Mouse (Mus musculus) neural tube, embryonic 11.5 days (tissue): ENCODE measurements around the gene Napsa. TPM values are rescaled to one million over a fixed set of nuclear protein-coding genes. Genes with fewer than 3 reads are reported as not detected.

Experiments used
- ATAC-seq: fragments of 200-750 bp; cut with Nextera tagmentation; 2 replicates; pipeline ENCODE4 v1.8.0; 2017; ENCODE audit warnings: moderate number of reproducible peaks, mild to moderate bottlenecking, moderate TSS enrichment, moderate library complexity; ENCODE audit not compliant: insufficient read depth, low FRiP score, low TSS enrichment
- DNase-seq: peaks from one replicate; pipeline ENCODE4 v3.0.0-alpha.2; 2015; ENCODE audit warnings: low spot score
- H3K27ac ChIP-seq: fragments of 300-500 bp; sonication (generic); 2 replicates; pipeline ENCODE4 v1.5.1; 2014; ENCODE audit warnings: low read depth, mild to moderate bottlenecking, low read length
- H3K27me3 ChIP-seq: fragments of 300-500 bp; sonication (generic); 2 replicates; pipeline ENCODE4 v1.6.1; 2014; ENCODE audit warnings: mild to moderate bottlenecking, low read length, mixed read lengths; ENCODE audit not compliant: control insufficient read depth, insufficient read depth
- H3K36me3 ChIP-seq: fragments of 300-500 bp; sonication (generic); 2 replicates; pipeline ENCODE4 v1.6.1; 2014; ENCODE audit warnings: mild to moderate bottlenecking, low read length, moderate library complexity, mixed read lengths; ENCODE audit not compliant: control insufficient read depth, insufficient read depth
- H3K4me1 ChIP-seq: fragments of 300-500 bp; sonication (generic); 2 replicates; pipeline ENCODE4 v1.6.1; 2014; ENCODE audit warnings: low read length, mixed read lengths; ENCODE audit not compliant: control insufficient read depth, insufficient read depth
- H3K4me2 ChIP-seq: fragments of 300-500 bp; sonication (generic); 2 replicates; pipeline ENCODE4 v1.6.1; 2014; ENCODE audit warnings: low read depth, mild to moderate bottlenecking, moderate library complexity
- H3K4me3 ChIP-seq: fragments of 300-500 bp; sonication (generic); 2 replicates; pipeline ENCODE4 v1.5.1; 2014; ENCODE audit warnings: low read depth, low read length
- H3K9ac ChIP-seq: fragments of 300-500 bp; sonication (generic); 2 replicates; pipeline ENCODE4 v1.6.1; 2014; ENCODE audit warnings: mild to moderate bottlenecking, low read length
- H3K9me3 ChIP-seq: fragments of 300-500 bp; sonication (generic); 2 replicates; pipeline ENCODE4 v1.6.1; 2016; ENCODE audit warnings: low read length; ENCODE audit not compliant: control insufficient read depth
- WGBS: fragments of 180-500 bp; shearing (Covaris S2); extraction: QIAGEN DNeasy Blood & Tissue Kit; methylation state at CpG from one replicate; pipeline ENCODE4 v1.1.7; 2014; 5-methylcytosine and 5-hydroxymethylcytosine counted together
- polyA plus RNA-seq: library from polyadenylated mRNA; unstranded; fragments of >200 nt; fragmentation: Nextera tagmentation; extraction: Ambion mirVana; gene quantifications from 2 replicates; pipeline ENCODE4 v1.2.1, GENCODE M21; 2014

The Napsa gene
- polyA plus RNA-seq, 1 experiment from 2014 or later, result 0.42 TPM

GRCm38 (mm10) chr7:44576333-44576844, 4.2 kb downstream of the Napsa start:
- peaks cover 3% of the 10 kb centered on the region; the same call in 1 of the 2 replicates for H3K9me3 ChIP-seq
- DNase-seq (no peak), ATAC-seq (no peak)
- no peaks in the 10 kb centered on the region for H3K27me3 ChIP-seq
- no peak overlapping the region for H3K9ac ChIP-seq
- H3K36me3 ChIP-seq, result no peaks in the 10 kb centered on the region
- no peak overlapping the region for H3K27ac ChIP-seq
- 39% methylated on average over 5 of the region's 5 CpGs for WGBS
- H3K4me1 ChIP-seq, result no peaks in the 10 kb centered on the region
- H3K4me3 ChIP-seq, result no peak overlapping the region
- no peak overlapping the region for H3K4me2 ChIP-seq

GRCm38 (mm10) chr7:44581637-44582036, 9.5 kb downstream of the Napsa start:
- ATAC-seq (no peak), DNase-seq (no peak)
- Histone ChIP-seq H3K36me3 (no peaks in the 10 kb centered on the region), H3K27ac (no peak overlapping the region), H3K4me3 (no peak overlapping the region), H3K27me3 (peaks cover 4% of the 10 kb centered on the region; the same call in 1 of the 2 replicates), H3K4me1 (no peaks in the 10 kb centered on the region), H3K9me3 (peaks cover 3% of the 10 kb centered on the region; the same call in 1 of the 2 replicates), H3K9ac (no peak overlapping the region), H3K4me2 (no peak overlapping the region)
- 79% methylated on average over 6 of the region's 6 CpGs for WGBS

DNA sequence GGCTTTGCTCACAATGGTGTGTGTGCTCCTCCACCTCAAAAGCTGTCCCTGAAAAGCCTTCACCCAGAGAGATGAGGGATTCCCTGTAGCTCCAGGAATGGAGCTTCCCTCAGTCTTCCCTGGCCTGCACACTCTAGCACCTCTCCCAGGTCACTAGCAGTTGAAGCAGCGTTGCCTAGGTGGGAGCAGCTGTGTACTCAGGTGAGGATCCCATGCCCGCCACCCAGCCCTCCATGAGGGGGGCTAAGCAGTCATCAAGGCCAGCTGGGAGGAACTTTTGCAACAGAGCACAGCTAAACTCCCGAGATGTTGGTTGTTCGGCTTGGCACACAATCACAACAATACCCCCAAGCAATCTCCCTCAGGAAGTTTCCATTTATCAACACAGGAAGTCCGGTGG, 10.5 kb downstream of the Napsa start:
- peaks cover 12% of the 10 kb centered on the region for H3K27me3 ChIP-seq
- H3K9ac ChIP-seq, result no peak overlapping the region
- no peak overlapping the region for H3K4me2 ChIP-seq
- no peak overlapping the region for H3K4me3 ChIP-seq
- DNase-seq (no peak), ATAC-seq (no peak)
- no peaks in the 10 kb centered on the region for H3K4me1 ChIP-seq
- H3K27ac ChIP-seq, result no peak overlapping the region
- WGBS, result 75% methylated on average over 5 of the region's 5 CpGs
- no peaks in the 10 kb centered on the region for H3K36me3 ChIP-seq
- H3K9me3 ChIP-seq, result peaks cover 3% of the 10 kb centered on the region; the same call in 1 of the 2 replicates

DNA sequence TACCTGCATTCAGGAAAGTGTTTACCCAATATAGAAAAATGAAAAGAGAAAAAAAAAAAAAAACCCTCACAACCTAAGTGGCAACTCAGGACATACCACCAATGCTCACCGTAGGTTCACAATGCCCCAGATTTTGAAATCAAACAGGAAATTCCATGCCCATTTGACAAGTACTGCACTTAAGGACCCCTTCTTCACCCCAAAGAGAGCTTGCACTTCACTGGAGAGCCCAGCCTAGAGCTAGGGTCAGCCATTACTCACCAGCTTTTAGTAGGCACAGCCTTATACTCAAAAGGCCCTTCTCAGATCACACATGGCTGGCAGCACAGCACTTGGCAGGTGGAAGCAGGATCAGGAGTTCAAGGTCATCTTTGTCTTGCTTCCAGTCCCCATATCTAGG, 11.0 kb downstream of the Napsa start:
- Histone ChIP-seq H3K27me3 (peaks cover 16% of the 10 kb centered on the region), H3K4me1 (no peaks in the 10 kb centered on the region), H3K9me3 (peaks cover 3% of the 10 kb centered on the region; the same call in 1 of the 2 replicates), H3K4me3 (no peak overlapping the region), H3K36me3 (no peaks in the 10 kb centered on the region), H3K9ac (no peak overlapping the region), H3K27ac (no peak overlapping the region), H3K4me2 (no peak overlapping the region)
- ATAC-seq (no peak), DNase-seq (no peak)
- WGBS, result 85% methylated on average over 1 of the region's 1 CpGs

- WGBS, result 79% methylated on average over 4 of the region's 4 CpGs
- Histone ChIP-seq H3K9ac (no peak overlapping the region), H3K4me3 (no peak overlapping the region), H3K4me2 (no peak overlapping the region), H3K27ac (no peak overlapping the region), H3K4me1 (peaks cover 2% of the 10 kb centered on the region; the same call in 1 of the 2 replicates), H3K27me3 (peaks cover 20% of the 10 kb centered on the region), H3K9me3 (no peaks in the 10 kb centered on the region), H3K36me3 (no peaks in the 10 kb centered on the region)
- ATAC-seq, result no peak
- no peak for DNase-seq
Measured at GRCm38 (mm10) chr7:44584265-44584804, 12.2 kb downstream of the Napsa start.

DNA sequence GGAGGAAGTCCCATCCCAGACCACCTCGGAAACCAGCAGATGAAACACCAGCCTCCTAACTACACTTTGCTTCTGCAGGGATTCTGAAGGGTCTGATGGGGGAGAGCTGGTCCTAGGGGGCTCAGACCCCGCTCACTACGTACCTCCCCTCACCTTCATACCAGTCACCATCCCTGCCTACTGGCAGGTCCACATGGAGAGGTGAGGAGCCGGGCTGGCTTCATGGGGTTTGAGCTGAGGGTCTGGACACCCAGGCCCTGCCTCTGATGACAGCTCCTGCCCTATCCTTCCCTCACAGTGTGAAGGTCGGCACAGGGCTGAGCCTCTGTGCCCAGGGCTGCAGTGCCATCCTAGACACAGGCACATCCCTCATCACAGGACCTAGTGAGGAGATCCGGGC, 12.7 kb downstream of the Napsa start:
- ATAC-seq, result no peak
- H3K27ac ChIP-seq, result no peak overlapping the region
- H3K27me3 ChIP-seq, result peaks cover 24% of the 10 kb centered on the region
- no peak overlapping the region for H3K4me2 ChIP-seq
- DNase-seq, result no peak
- no peaks in the 10 kb centered on the region for H3K36me3 ChIP-seq
- H3K9me3 ChIP-seq, result no peaks in the 10 kb centered on the region
- H3K4me1 ChIP-seq, result peaks cover 4% of the 10 kb centered on the region
- no peak overlapping the region for H3K4me3 ChIP-seq
- 84% methylated on average over 6 of the region's 6 CpGs for WGBS
- no peak overlapping the region for H3K9ac ChIP-seq

DNA sequence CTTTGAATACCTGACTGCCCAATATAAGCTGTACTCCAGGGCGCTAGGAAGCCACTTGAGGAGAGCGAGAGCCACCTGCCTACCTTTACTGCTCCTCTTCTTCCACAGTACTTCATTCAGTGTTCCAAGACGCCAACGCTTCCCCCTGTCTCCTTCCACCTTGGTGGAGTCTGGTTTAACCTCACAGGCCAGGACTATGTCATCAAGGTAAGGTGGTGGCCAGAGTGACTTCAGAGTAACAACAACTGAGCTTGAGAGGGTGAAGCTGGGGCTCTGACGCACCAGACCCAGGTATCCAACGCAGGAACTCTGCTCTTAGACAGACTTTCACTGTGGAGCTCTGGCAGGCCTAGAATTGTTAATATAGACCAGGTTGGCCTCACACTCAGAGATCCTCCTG, 13.4 kb downstream of the Napsa start:
- ATAC-seq (no peak), DNase-seq (no peak)
- peaks cover 9% of the 10 kb centered on the region for H3K4me1 ChIP-seq
- no peak overlapping the region for H3K9ac ChIP-seq
- peaks cover 24% of the 10 kb centered on the region for H3K27me3 ChIP-seq
- no peak overlapping the region for H3K4me3 ChIP-seq
- no peak overlapping the region for H3K4me2 ChIP-seq
- H3K9me3 ChIP-seq, result no peaks in the 10 kb centered on the region
- 87% methylated on average over 6 of the region's 6 CpGs for WGBS
- H3K36me3 ChIP-seq, result no peaks in the 10 kb centered on the region
- H3K27ac ChIP-seq, result no peak overlapping the region

- no peak overlapping the region for H3K27ac ChIP-seq
- peaks cover 27% of the 10 kb centered on the region for H3K27me3 ChIP-seq
- WGBS, result 16% methylated on average over 19 of the region's 19 CpGs
- peak overlapping the region; percentile 31 for H3K4me3 ChIP-seq
- peaks cover 10% of the 10 kb centered on the region for H3K4me1 ChIP-seq
- ATAC-seq (no peak), DNase-seq (peak; percentile 58)
- no peaks in the 10 kb centered on the region for H3K9me3 ChIP-seq
- H3K9ac ChIP-seq, result no peak overlapping the region
- no peaks in the 10 kb centered on the region for H3K36me3 ChIP-seq
- H3K4me2 ChIP-seq, result peak overlapping the region; percentile 70
Measured at GRCm38 (mm10) chr7:44586518-44586917, 14.3 kb downstream of the Napsa start.

- 0% methylated on average over 18 of the region's 18 CpGs for WGBS
- H3K4me1 ChIP-seq, result peaks cover 14% of the 10 kb centered on the region
- no peaks in the 10 kb centered on the region for H3K9me3 ChIP-seq
- H3K4me2 ChIP-seq, result peak overlapping the region; percentile 70
- H3K9ac ChIP-seq, result no peak overlapping the region
- peak overlapping the region; percentile 31 for H3K4me3 ChIP-seq
- H3K36me3 ChIP-seq, result no peaks in the 10 kb centered on the region
- DNase-seq (peak; percentile 80), ATAC-seq (no peak)
- no peak overlapping the region for H3K27ac ChIP-seq
- peaks cover 31% of the 10 kb centered on the region for H3K27me3 ChIP-seq
Measured at GRCm38 (mm10) chr7:44586930-44587329, 14.8 kb downstream of the Napsa start.
